Mouse (Mus musculus): ENCODE results near the gene Arhgap29.

Gene Arhgap29

DNA sequence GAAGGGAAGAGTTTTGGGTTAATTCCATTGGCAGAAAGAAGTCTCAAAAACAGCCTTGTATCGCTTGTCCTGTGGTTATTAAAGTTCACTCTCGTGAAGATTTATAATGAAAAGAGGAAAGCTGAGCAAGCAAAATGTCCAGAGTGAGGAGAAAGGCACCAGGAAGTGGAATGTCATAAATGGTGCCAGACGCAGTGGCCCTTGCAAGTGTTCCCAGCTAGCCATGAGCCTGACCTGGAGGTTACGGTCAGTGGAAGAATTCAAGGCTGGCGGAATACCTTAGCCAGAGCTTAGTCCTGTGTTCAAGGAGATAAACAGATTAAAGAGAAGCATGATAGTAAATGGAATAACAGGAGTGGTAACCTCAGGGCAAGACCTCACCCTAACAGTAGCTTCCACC is 66.8 kb downstream of the Arhgap29 start:
- DNase-seq = no peak

DNA sequence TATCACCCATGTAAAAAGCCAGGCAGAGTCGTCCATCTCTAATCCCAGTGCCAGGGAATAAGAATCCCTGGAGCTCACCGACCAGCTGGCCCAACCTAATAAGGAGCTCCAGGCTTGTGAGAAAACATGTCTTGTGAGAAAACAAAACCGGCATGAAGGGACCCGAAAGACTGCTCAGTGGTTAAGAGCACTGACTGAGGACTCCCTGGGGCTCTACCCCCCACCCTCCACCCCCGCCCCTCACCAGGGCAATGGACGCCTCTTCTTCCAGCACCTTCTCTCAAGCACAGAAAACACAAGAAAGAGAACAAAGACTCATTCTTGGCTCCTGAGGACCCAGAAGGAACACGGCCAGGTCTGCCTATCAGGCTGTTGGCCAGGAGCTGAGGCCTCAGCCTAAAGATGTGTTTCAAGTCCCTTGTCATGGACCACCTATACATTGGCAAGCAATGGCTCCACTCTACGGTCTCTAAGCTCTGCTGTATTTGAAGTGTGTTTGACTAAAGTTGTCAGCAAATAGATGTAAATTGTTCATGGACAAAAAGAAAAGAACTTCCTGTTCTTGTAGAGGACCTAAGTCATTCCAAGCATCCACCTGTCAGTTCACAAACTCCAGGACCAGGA is 68.8 kb downstream of the Arhgap29 start:
- DNase-seq = no peak

DNA sequence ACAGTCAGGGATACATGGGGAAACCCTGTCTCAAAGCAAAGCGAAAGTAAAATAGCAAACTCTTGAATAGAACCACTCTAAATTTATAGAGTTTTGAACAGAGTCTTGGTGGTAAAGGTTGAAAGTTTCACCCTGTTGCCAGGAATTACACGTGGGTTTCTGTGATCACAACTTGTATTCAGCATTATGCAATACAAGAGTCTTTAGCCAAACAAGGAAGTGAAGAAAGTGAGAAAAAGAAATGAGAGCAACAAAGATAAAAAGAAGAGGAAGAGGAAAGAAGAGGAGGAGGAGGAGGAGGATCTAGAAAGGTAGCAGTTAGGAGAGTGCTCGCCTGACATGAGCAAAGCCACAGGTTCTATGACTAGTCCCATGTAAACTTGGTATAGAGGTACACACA is 70.0 kb downstream of the Arhgap29 start:
- DNase-seq = no peak

DNA sequence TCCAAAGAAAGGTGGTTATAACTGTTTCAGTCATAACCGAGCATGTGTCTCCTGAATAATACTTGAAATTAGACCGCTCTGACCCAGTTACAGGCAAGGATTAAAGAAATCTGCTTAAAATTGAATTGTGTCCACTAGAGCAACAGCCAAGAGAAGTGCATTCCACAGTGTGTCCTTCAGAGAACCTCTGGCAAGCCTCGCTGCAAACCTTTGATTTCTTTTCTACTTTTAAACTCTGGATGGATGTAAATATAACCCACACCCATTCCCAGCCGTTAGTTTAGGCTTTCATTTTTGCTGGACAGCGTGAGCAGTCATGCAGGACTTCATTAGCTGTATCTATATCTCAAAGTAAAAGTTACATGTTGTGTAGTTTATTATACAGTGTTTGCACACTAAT is 74.3 kb downstream of the Arhgap29 start:
- no peak for DNase-seq

DNA sequence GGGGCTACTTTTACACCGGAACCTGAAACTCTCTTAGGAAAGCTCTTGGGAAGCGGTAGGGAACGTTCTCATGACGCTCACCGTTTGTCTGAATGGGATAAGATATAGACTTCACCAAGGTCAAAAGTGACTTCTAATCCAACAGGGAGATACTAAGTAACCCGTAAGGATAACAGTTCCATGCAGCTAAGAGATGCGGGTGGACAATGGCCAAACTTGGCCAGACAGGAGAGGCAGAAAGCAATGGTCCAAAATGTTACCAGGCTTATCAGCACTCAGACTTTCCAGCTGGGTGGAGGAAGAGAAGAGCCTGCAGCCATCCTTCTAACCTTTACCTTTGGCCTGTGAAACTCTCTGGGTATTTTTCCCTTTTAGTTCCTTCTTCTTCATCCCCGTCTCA is 75.4 kb downstream of the Arhgap29 start:
- DNase-seq = no peak

DNA sequence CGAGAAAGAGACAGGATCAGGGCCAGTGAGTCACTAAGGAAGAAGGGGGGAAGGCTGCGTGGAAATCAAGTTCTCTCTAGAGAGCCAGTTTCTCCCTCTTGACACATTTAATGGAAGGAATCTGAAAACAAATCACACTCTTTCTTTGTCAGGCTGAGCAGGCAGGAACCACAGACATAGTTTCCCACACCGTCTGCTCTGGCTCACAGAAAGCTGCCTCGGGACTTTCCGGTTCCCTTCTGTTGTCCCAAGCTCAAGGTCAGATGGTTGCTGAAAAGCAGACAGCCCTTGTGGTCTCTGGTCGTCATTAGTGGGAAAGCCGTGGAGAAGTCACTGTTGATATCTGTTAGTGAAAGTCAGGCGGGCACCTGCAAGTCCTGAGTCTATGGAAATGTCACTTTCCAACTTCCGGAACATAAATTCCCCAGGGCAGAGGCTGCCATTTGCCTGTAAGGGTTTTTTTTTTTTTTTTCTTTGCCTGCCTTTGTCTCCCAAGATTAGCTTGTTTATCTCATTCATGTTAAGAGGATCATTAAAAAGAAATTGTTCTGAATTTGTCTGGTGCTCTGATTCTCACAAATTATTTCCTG is 81.0 kb downstream of the Arhgap29 start:
- DNase-seq = peak; percentile 27

DNA sequence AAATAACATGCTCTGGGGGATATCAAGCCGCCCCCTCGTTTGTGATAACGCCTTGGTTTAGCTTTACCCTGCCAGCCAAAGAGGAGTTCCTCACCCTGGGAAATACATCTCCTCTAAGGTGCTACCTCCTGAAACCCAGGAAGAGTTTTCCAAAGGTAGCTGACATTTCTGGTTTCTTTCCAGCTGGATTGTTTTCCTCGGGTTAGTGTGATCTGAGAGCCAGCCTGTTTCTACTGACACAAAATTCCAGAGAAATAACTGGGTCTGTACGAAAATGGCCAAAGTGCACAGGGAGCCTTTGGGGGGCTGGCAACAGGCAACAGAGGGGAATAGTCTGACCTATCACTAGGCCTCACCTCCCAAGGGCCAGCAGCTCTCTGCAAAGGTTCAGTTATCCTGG is 81.9 kb downstream of the Arhgap29 start:
- DNase-seq = no peak

DNA sequence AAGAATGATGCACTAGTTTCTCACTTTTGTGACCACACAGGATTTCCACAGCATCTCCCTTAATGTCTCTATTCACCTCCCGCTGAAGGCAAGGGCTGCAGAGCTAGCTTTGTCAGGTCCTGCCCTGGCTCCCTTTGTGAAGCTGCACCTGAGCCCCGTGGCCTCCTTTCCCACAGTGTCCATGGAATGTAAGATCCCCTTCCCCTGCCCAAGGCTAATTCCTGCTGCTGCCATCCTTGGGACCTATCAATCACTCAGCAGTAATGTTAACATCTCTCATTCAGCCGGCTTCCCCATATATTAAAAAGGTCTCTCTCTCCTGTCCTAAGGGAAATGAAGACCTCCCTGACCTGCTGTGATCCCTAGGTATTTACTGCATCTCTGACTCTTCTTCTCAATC is 82.8 kb downstream of the Arhgap29 start:
- DNase-seq = no peak

DNA sequence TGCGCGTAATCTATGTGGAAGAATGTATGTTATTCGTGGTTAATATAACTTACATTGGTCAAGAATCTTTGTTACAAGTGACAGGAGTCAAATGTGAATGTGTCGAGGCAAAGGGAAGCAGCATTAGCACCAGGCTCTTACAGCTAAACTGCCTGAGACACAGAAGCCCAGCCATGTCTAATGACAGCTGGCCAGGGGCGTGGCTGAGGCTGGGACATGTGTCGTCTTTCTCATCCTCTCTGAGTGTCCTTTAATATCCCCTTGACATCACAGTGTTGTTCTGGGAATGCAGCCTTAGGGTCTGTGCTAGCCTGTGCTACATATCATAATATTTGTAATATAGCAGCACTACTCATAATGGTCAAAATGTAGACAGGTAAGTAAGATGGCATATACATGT is 88.2 kb downstream of the Arhgap29 start:
- DNase-seq = no peak

DNA sequence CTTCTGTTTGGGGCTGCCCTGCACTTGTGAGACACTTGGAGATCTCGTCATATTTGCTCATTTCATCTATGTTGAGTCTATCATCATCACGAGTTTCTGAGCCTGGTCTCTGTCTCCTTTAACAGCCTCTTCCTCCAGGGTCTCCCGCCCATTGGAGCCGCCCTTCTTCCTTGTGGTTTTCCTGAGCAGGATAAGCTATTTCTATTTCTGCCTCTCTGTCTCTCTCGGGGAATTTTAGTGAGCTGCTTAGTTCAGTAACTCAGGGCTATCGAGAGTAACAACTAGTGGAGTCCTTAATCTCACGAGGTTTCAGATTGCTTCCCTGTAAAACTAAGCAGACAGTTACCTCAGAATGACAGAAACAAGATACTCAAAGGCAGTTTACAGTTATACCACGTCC is 90.8 kb downstream of the Arhgap29 start:
- DNase-seq = no peak

DNA sequence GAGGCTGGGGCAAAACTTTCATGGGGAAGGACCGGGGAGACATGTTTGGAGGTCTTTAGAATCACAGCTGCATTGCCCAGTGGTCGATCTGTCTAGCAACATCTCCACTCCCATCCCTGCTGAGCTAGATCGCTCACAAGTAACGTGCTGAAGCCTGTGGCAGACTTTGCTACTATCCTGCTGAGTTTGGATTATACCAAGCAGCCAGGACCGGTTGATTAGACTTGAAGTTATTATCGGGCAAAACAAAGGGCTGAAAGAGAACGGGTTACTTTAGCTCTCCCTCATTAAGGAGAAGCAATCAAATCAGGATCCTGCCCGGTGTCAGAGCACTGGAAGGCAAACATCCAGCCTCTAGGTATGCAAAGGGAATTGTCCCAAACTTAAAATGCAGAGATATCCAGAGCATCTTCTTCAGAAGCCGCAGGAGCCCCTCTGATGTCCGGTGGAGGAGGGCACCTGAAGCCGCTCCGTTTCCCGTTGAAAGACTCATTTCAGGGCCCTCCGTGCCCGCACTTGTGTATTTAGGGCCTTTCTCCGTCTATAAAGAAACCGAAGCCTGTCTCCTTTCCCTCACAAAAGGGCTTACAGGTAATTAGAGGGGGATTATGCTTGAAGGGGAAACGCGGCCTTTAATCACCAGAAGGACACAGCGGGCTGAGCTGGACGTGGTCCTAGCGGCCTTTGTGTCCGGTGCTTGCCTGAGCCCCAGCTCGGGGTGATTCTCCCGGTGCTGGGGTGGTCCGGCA is 91.6 kb downstream of the Arhgap29 start, which contains the start of gene Abca4:
Gene Abca4, plus strand, starts transcription at position 645 of the 749 bp plus-strand sequence.
- DNase-seq = no peak

DNA sequence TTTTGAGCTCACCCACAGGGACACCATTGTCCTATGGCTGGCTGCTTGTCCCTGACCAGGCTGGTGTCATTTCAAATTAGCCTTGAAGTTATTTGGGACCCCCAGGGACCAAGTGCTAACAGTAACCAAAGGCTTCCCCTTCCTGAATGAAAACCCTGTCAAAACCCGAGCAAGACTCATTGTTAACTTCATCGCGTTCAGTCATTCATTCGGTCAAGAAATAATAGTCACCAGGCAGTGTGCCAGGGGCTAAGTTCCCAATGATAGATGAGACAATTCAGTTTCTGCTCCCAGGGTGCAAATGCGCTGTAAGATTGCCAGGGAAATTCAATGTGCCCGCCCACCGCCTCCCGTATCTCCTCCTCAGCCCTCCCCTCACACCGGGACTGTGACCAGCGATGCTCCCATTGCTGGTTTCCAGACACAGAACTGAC is 93.9 kb downstream of the Arhgap29 start:
- peak; percentile 82 for DNase-seq

DNA sequence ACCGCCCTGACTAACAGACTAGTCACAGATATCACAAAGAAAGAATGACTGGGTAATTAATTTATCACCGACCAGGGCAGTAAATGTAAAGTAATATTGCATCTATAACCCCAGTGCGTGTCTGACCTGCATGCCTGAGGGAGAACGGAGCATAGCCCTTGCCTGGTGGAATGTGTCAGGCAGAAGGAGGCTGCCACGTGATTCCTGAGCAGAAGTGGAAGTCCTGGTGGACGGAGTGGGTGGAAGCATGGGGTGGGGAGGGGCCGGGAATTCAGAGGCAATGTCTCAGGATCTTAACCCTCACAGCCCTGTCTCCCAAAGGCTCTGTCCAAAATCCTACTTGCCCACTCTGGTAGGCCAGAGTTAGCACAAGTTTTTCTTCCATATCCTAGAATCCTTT is 95.1 kb downstream of the Arhgap29 start:
- DNase-seq = peak; percentile 48

DNA sequence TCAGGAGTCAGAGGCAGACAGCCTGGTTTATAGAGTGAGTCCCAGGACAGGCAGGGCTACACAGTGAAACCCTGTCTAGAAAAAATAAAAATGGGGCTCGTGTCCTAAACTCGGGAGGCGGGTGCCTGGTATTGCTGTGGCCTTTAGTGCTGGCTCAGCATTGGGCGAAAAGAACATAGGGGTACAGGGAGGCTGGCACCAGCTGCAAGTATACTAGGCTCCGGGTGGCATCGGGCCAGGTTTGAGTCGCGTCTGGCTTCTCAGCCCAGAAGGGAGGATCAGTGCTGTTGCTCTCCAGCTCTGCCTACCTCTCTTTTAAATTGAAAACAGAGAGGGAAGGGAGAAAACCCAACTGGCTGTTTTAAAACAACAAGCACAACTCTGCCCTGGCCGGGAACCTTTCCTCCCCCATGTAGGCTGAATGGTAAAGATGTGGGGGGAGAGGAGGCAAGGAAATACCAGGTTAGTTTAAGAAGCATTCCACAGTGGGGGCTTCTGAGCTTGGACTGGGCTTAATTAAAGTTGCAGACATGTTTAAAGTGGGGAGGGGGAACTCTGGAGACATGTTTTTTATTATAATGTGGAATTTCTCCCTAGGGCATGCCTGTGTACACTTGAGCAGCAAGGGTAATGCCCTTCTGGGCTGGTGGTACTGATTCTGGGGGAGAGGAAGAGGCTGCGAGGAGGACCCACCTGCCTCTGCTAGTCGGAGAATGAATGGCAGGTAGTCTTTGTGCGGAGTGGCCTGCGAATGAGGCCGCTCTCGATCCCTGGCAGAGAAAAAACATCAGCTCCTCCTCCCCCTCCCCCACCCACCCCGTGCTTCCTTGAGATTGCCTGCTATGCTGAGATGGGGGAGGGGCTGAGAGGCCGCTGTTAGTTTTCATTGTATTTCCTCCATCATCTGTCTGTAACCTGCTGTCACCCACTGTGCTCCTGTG is 95.8 kb downstream of the Arhgap29 start:
- DNase-seq = peak; percentile 73

DNA sequence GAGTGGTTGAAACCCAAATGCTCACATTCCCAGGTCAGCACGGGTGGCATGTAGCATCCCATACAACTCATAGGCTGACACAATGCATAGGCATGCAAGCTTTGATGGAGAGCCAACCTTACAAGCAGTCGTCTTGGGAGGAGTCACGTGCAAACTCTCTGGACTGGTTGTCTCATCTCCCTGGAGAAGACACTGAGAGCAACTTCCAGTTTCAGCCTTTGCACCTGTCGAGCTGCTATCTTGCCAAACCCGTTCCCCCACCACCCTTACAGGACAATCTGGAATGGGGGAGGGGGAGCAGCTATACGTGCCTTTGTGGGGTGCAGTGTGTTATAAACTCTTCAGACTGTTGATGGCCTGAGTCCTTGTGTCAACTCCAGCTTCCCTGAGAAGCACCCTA is 96.8 kb downstream of the Arhgap29 start:
- no peak for DNase-seq

DNA sequence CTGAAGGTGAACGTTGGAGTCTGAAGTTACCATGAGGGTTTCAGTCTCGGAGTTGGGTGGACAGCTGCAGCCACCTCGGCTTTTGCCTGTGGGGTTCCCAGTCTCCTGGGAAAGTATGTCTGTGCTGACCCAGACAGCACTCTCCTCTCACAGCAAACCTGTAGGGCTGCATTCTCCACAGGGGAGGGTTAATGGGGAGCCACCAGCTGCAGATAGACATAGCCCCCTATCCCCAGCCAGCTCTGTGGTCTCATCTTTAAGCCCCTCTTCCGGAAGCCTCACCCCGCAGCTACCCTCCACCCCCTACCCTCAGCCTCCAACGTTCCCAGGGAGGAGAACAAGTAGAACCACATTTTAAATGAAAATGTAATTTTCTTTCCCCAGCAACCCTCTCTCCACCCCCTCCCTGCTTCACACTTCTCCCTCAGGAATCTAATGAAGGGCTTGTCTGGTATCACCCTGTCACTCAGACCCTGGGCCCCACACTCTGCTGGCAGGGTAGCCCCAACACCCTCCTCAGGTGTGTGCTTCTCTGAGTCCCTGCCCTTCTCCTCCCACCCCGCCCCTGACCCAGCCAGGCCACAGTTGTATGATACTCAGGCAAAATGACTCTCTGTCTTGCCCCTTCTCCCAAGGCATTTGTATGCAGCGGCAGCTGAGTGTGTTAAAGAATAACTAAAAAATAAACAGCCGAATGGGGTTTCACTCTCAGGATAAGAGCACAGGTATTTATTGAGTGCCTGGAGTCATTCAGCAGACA is 106.3 kb downstream of the Arhgap29 start:
- DNase-seq = no peak

DNA sequence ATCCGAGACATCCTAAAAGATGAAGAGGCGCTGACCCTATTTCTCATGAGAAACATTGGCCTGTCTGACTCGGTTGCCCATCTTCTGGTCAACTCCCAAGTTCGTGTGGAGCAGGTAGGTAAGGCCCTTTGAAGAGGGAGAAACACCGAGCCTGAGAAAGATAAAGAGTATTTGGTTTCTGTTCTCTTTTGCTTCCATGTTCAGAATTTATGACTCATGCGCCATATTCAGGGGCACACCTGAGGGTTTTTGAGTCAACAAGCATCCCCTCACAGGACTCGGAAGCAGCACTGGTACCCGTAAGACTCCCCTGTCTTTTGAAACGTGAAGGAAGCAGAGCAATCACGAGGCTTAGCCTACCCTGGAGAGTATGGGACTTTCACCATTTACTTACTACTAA is 110.2 kb downstream of the Arhgap29 start:
- no peak for DNase-seq

DNA sequence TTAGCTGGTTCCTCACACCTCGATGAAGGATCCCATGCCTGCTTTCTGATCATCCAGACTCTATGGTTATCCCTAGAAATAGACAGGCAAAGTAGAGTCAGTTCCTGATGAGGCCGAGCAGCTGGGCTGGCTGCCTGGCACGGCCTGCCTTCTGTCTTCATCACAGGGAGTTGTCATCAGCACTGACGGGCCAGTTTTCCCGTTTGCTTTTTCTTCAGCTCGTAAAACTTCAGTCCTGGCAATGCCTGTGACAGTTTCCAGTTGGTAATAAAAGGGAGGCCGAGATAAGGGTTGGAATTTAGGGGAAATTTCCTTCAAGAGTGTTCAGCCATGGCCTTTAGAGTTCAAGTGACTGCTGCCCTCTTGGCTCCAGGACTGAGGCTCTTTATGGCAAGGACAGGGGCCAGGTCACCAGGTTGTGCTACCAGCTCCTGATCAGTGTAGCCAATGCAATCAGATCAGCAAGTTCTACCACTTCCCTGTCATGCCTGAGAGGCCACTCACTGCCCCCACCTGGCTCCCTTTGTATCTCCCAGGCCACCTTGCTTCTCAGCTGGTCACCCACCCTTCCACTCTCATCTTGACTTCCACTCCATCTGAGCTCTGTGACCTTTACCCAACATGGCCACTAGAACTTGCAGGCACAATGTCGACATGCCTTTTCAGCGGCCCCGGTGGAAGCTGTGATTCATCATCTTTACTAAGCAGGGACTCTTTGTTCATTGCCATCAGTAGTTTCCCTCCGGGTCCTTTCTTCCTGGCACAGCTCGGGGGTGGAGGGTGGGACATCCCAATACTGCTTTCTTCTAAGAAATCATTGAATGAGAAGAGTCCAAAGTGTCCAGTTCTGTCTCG is 112.4 kb downstream of the Arhgap29 start:
- peak; percentile 81 for DNase-seq
